Mouse (Mus musculus) CD4-positive naive resting alpha-beta T cell, adult 76 days (primary cell): ENCODE measurements around the gene Aldh1a1. TPM values are rescaled to one million over a fixed set of nuclear protein-coding genes. Genes with fewer than 3 reads are reported as not detected.

Source experiments
- total RNA-seq: library from RNA; stranded (reverse); gene quantifications from one replicate; pipeline ENCODE4 v1.2.4, GENCODE M21; 2023

The Aldh1a1 gene
- 1.00 TPM for total RNA-seq

DNA sequence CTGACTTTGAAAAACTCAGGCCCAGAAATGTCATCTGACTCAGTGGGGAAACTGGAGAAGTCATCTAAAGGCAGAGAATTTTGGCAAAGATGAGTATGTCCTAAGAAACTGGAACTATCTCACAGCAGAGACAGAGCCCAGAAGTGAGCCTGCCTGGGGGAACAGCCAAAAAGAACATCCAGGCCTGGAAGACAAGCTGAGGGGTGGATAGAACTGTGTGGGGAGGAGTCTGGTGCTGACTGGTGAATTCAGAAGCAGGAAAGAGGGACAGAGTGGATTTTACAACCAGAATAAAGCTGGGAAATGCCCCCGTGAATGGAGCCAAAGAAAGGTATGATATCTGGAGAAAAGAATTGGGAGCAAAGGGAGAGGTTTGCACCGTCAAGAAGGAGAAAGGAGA lies at the start of gene Aldh1a1:
TSS of gene Aldh1a1 (plus strand) at position 225 of the 400 bp plus-strand sequence.

Other genes with a start within 250 kb of the Aldh1a1 start
- gene Anxa1, start 101.8 kb upstream of the Aldh1a1 start, total RNA-seq, result 4.7 TPM
- not detected for gene Aldh1a7, start 234.8 kb downstream of the Aldh1a1 start, total RNA-seq